Mouse (Mus musculus) heart, embryonic 11.5 days (tissue): Measurements from ENCODE around the gene Tmem51. TPM values are rescaled to one million over a fixed set of nuclear protein-coding genes. Genes with fewer than 3 reads are reported as not detected.

ENCODE experiments used
- ATAC-seq: fragments of 200-750 bp; cut with Nextera tagmentation; replicated peaks from 2 replicates; pipeline ENCODE4 v1.8.0; 2017; ENCODE audit warnings: moderate library complexity; ENCODE audit not compliant: insufficient number of reproducible peaks, low FRiP score, low TSS enrichment
- H3K27ac ChIP-seq: fragments of 300-500 bp; sonication (generic); 2 replicates; pipeline ENCODE4 v1.5.1; 2014; ENCODE audit warnings: mild to moderate bottlenecking, low read depth, low read length
- H3K27me3 ChIP-seq: fragments of 300-500 bp; sonication (generic); 2 replicates; pipeline ENCODE4 v1.6.1; 2014; ENCODE audit warnings: mild to moderate bottlenecking, low read length, mixed read lengths; ENCODE audit not compliant: control insufficient read depth, insufficient read depth
- H3K36me3 ChIP-seq: fragments of 300-500 bp; sonication (generic); 2 replicates; pipeline ENCODE4 v1.6.1; 2014; ENCODE audit warnings: mild to moderate bottlenecking, low read length, moderate library complexity, mixed read lengths; ENCODE audit not compliant: control insufficient read depth, insufficient read depth
- H3K4me1 ChIP-seq: fragments of 300-500 bp; sonication (generic); 2 replicates; pipeline ENCODE4 v1.6.1; 2014; ENCODE audit warnings: low read length; ENCODE audit not compliant: control insufficient read depth, insufficient read depth
- H3K4me2 ChIP-seq: fragments of 300-500 bp; sonication (generic); 2 replicates; pipeline ENCODE4 v1.6.1; 2014; ENCODE audit warnings: mild to moderate bottlenecking, moderate library complexity
- H3K4me3 ChIP-seq: fragments of 300-500 bp; sonication (generic); 2 replicates; pipeline ENCODE4 v1.5.1; 2014; ENCODE audit warnings: low read depth, low read length
- H3K9ac ChIP-seq: fragments of 300-500 bp; sonication (generic); 2 replicates; pipeline ENCODE4 v1.6.1; 2014; ENCODE audit warnings: mild to moderate bottlenecking, low read depth, low read length, moderate library complexity
- H3K9me3 ChIP-seq: fragments of 300-500 bp; sonication (generic); replicated peaks from 2 replicates; pipeline ENCODE4 v1.6.1; 2016; ENCODE audit warnings: low read length; ENCODE audit not compliant: control insufficient read depth
- WGBS: fragments of 180-500 bp; shearing (Covaris S2); extraction: QIAGEN DNeasy Blood & Tissue Kit; methylation state at CpG from one replicate; pipeline ENCODE4 v1.1.7; 2014; ENCODE audit not compliant: insufficient replicate concordance; 5-methylcytosine and 5-hydroxymethylcytosine counted together
- polyA plus RNA-seq: library from polyadenylated mRNA; unstranded; fragments of >200 nt; fragmentation: Nextera tagmentation; extraction: Ambion mirVana; gene quantifications from 2 replicates; pipeline ENCODE4 v1.2.1, GENCODE M21; 2014

Tmem51 gene
- polyA plus RNA-seq, 1 experiment from 2014 or later: 21.9 TPM

- Histone ChIP-seq H3K4me1 (peaks cover 9% of the 10 kb centered on the region), H3K27me3 (no peaks in the 10 kb centered on the region), H3K4me3 (no peak overlapping the region), H3K9ac (no peak overlapping the region), H3K4me2 (no peak overlapping the region), H3K36me3 (no peaks in the 10 kb centered on the region), H3K9me3 (no peaks in the 10 kb centered on the region), H3K27ac (no peak overlapping the region)
- WGBS: 37% methylated on average over 12 of the region's 12 CpGs
- ATAC-seq: no peak
These were observed 19.1 kb upstream of the Tmem51 start for GRCm38 (mm10) chr4:142103081-142103671.

GRCm38 (mm10) chr4:142098303-142098702 is 14.2 kb upstream of the Tmem51 start:
- no peak overlapping the region for H3K9ac ChIP-seq
- 14% methylated on average over 8 of the region's 8 CpGs for WGBS
- peaks cover 11% of the 10 kb centered on the region for H3K4me1 ChIP-seq
- peak overlapping the region; percentile 39; the same call in 1 of the 2 replicates for H3K4me2 ChIP-seq
- H3K4me3 ChIP-seq: no peak overlapping the region
- H3K27me3 ChIP-seq: no peaks in the 10 kb centered on the region
- ATAC-seq: no peak
- H3K27ac ChIP-seq: no peak overlapping the region
- H3K9me3 ChIP-seq: no peaks in the 10 kb centered on the region
- no peaks in the 10 kb centered on the region for H3K36me3 ChIP-seq

GRCm38 (mm10) chr4:142097871-142098270 is 13.8 kb upstream of the Tmem51 start:
- peaks cover 11% of the 10 kb centered on the region for H3K4me1 ChIP-seq
- H3K9me3 ChIP-seq: no peaks in the 10 kb centered on the region
- H3K4me2 ChIP-seq: peak overlapping the region; percentile 39; the same call in 1 of the 2 replicates
- H3K27ac ChIP-seq: no peak overlapping the region
- WGBS: 18% methylated on average over 5 of the region's 5 CpGs
- H3K4me3 ChIP-seq: no peak overlapping the region
- H3K36me3 ChIP-seq: no peaks in the 10 kb centered on the region
- no peak for ATAC-seq
- no peaks in the 10 kb centered on the region for H3K27me3 ChIP-seq
- H3K9ac ChIP-seq: no peak overlapping the region

GRCm38 (mm10) chr4:142095513-142096241 is 11.6 kb upstream of the Tmem51 start:
- H3K27ac ChIP-seq: no peak overlapping the region
- H3K4me2 ChIP-seq: no peak overlapping the region
- H3K36me3 ChIP-seq: no peaks in the 10 kb centered on the region
- H3K4me1 ChIP-seq: peaks cover 11% of the 10 kb centered on the region
- no peaks in the 10 kb centered on the region for H3K9me3 ChIP-seq
- no peaks in the 10 kb centered on the region for H3K27me3 ChIP-seq
- H3K4me3 ChIP-seq: no peak overlapping the region
- 60% methylated on average over 15 of the region's 15 CpGs for WGBS
- H3K9ac ChIP-seq: no peak overlapping the region
- no peak for ATAC-seq

GRCm38 (mm10) chr4:142094386-142094785 is 10.3 kb upstream of the Tmem51 start:
- H3K4me2 ChIP-seq: no peak overlapping the region
- H3K4me3 ChIP-seq: no peak overlapping the region
- no peaks in the 10 kb centered on the region for H3K9me3 ChIP-seq
- H3K4me1 ChIP-seq: peaks cover 11% of the 10 kb centered on the region
- H3K27me3 ChIP-seq: no peaks in the 10 kb centered on the region
- ATAC-seq: no peak
- no peak overlapping the region for H3K9ac ChIP-seq
- H3K27ac ChIP-seq: no peak overlapping the region
- 43% methylated on average over 11 of the region's 11 CpGs for WGBS
- H3K36me3 ChIP-seq: no peaks in the 10 kb centered on the region

GRCm38 (mm10) chr4:142091100-142091499 is 7.0 kb upstream of the Tmem51 start:
- H3K36me3 ChIP-seq: no peaks in the 10 kb centered on the region
- H3K9ac ChIP-seq: no peak overlapping the region
- no peak for ATAC-seq
- H3K4me1 ChIP-seq: no peaks in the 10 kb centered on the region
- no peak overlapping the region for H3K4me2 ChIP-seq
- H3K4me3 ChIP-seq: no peak overlapping the region
- no peak overlapping the region for H3K27ac ChIP-seq
- 65% methylated on average over 2 of the region's 2 CpGs for WGBS
- no peaks in the 10 kb centered on the region for H3K9me3 ChIP-seq
- no peaks in the 10 kb centered on the region for H3K27me3 ChIP-seq

- Histone ChIP-seq H3K4me2 (no peak overlapping the region), H3K9ac (no peak overlapping the region), H3K4me1 (no peaks in the 10 kb centered on the region), H3K36me3 (no peaks in the 10 kb centered on the region), H3K9me3 (no peaks in the 10 kb centered on the region), H3K27me3 (no peaks in the 10 kb centered on the region), H3K4me3 (no peak overlapping the region), H3K27ac (no peak overlapping the region)
- WGBS: 70% methylated on average over 6 of the region's 6 CpGs
- ATAC-seq: no peak
These were observed 5.9 kb upstream of the Tmem51 start for GRCm38 (mm10) chr4:142089966-142090365.

GRCm38 (mm10) chr4:142088836-142089235 is 4.7 kb upstream of the Tmem51 start:
- no peak overlapping the region for H3K27ac ChIP-seq
- H3K27me3 ChIP-seq: 0 out of 2 replicates have a peak, but pooled peaks cover 2% of the 10 kb centered on the region
- 70% methylated on average over 6 of the region's 6 CpGs for WGBS
- no peak overlapping the region for H3K4me3 ChIP-seq
- H3K9me3 ChIP-seq: no peaks in the 10 kb centered on the region
- no peaks in the 10 kb centered on the region for H3K36me3 ChIP-seq
- no peak overlapping the region for H3K9ac ChIP-seq
- no peak overlapping the region for H3K4me2 ChIP-seq
- ATAC-seq: no peak
- H3K4me1 ChIP-seq: no peaks in the 10 kb centered on the region; the same call in 1 of the 2 replicates

GRCm38 (mm10) chr4:142088409-142088808 is 4.3 kb upstream of the Tmem51 start:
- 43% methylated on average over 4 of the region's 4 CpGs for WGBS
- H3K4me1 ChIP-seq: peaks cover 2% of the 10 kb centered on the region
- ATAC-seq: no peak

More at GRCm38 (mm10) chr4:142088409-142088808, 4.3 kb upstream of the Tmem51 start:
- 0 out of 2 replicates have a peak, but pooled peaks cover 2% of the 10 kb centered on the region for H3K27me3 ChIP-seq
- no peaks in the 10 kb centered on the region for H3K9me3 ChIP-seq
- no peak overlapping the region for H3K9ac ChIP-seq
- no peak overlapping the region for H3K27ac ChIP-seq
- no peak overlapping the region for H3K4me2 ChIP-seq
- no peak overlapping the region for H3K4me3 ChIP-seq
- no peaks in the 10 kb centered on the region for H3K36me3 ChIP-seq
